Mouse (Mus musculus): ENCODE data around the gene Fam216a. TPM values are rescaled to one million over a fixed set of nuclear protein-coding genes. Genes with fewer than 3 reads are reported as not detected.

Fam216a gene
- polyA plus RNA-seq, 1 experiment from 2014 or later, result 63.6 TPM

DNA sequence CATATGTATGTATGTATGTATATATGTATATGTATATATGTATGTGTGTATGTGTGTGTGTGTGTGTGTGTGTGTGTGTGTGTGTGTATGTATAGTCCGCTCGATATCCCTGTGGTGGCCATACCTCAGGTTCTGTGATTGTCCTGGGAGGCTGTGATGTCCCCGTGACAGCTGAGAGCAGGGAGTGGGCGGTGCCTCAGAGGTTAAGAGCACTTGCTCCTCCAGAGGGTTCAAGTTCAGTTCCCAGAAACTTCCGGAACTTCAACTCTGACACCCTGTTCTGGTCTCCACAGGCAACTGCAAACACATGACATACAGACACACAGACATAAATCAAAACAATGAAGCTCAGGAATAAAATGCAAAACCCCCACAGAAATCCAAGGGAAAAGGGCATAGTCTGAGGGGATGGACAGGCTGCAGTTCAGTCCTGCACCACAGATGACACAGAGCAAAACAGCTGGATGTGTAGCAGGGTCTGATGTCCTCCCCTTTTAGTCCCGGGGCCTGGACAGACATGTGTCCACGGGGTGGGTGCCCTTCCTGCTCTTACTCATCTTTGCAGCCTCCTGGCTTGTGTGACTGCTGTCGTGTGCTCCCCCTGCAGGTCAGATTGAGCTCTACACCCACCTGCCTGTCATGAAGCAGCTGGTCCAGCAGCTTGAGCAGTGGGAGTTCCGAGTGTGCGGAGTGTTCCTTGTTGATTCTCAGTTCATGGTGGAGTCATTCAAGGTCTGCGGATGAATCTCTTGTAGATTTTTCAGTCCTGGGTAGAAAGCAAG, 7.4 kb upstream of the Fam216a start:
- H3K27ac ChIP-seq, result no peak overlapping the region
- 50% methylated on average over 11 of the region's 11 CpGs for WGBS
- H3K4me3 ChIP-seq (replicated peaks), result no peak overlapping the region
- H3K9ac ChIP-seq, result no peak overlapping the region
- no peaks in the 10 kb centered on the region for H3K9me3 ChIP-seq (replicated peaks)
- H3K27me3 ChIP-seq, result no peaks in the 10 kb centered on the region
- ATAC-seq (replicated peaks; ENCODE audit: low FRiP score), result peak; percentile 18; the same call in 1 of the 2 replicates
- no peak overlapping the region for H3K4me2 ChIP-seq
- H3K36me3 ChIP-seq, result peaks cover 67% of the 10 kb centered on the region
- H3K4me1 ChIP-seq, result no peaks in the 10 kb centered on the region

DNA sequence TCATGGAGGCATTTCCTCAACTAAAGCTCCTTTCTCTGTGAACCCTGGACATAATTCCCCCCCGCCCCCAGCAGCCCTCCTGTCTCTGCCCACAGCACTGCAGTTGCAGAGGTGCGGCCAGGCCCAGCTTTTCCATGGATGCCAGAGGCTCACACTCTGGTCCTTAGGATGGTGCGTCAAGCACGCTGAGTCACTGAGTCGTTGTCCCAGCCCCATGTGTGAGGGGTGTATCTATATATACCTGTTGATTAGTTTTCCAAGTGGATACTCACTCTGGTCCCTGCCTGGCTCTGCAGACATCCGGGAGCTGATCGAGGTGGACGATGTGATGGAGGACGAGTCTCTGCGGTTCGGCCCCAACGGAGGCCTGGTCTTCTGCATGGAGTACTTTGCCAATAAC, 6.0 kb upstream of the Fam216a start:
- WGBS, result 96% methylated on average over 12 of the region's 12 CpGs
- Histone ChIP-seq H3K4me2 (no peak overlapping the region), H3K4me3 (replicated peaks) (no peak overlapping the region), H3K9ac (no peak overlapping the region), H3K9me3 (replicated peaks) (no peaks in the 10 kb centered on the region), H3K4me1 (peaks cover 5% of the 10 kb centered on the region), H3K36me3 (peaks cover 70% of the 10 kb centered on the region), H3K27ac (no peak overlapping the region), H3K27me3 (no peaks in the 10 kb centered on the region)
- ATAC-seq (replicated peaks; ENCODE audit: low FRiP score), result no peak

DNA sequence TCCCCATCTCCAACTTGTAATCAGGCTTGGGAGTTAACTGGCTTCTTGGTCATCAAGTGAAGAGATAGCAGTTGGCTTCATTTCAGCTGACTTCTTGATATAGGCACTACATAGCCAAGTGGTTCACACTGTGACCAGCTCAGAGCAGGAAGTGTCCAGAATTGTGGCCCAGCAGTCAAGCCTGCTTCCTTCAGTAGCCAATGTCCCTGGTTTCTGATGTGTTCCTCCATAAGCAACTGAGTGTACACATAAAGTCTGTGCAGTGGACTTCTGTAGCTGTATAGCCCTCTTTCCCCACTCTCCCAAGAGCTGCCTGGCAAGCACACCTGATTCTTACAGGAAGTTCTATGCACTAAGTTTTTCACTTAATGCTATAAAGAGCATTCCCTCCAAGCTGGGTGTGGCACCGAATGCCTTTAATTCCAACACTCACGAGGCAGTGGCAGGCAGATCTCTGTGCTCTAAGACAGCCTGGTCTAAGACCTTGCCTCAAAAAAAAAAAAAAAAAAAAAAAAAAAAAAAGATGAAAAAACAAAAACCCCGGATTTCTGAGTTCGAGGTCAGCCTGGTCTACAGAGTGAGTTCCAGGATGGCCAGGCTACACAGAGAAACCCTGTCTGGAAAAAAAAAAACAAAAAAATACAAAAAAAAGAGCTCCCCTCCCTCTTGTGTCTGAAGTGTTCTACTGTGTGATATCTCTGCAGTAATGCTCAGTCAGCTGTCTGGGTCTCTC, 5.1 kb upstream of the Fam216a start:
- H3K27ac ChIP-seq, result no peak overlapping the region
- ATAC-seq (replicated peaks; ENCODE audit: low FRiP score), result no peak
- peaks cover 63% of the 10 kb centered on the region for H3K36me3 ChIP-seq
- H3K9ac ChIP-seq, result no peak overlapping the region
- H3K4me1 ChIP-seq, result peaks cover 9% of the 10 kb centered on the region
- WGBS, result 90% methylated on average over 4 of the region's 4 CpGs
- no peak overlapping the region for H3K4me3 ChIP-seq (replicated peaks)
- no peak overlapping the region for H3K4me2 ChIP-seq
- no peaks in the 10 kb centered on the region for H3K27me3 ChIP-seq
- no peaks in the 10 kb centered on the region for H3K9me3 ChIP-seq (replicated peaks)

DNA sequence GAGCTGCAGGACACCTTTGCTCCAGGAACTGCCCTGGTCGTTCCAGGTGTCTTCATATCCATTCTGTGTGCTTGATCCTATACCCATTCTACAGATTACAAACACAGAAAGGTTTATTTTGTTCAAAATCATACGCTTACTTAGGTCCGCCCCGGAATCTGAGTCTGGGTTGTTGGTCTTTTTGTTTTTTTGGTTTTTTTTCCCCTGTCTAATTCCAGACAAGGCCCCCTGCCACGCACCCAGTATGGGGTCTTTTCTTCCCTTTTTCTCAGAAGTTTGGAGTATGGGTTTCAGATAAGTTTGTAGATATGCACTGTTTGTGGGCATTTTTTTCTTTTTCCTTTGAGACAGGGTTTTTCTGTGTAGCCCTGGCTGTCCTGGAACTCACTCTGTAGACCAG, 714 bp upstream of the Fam216a start:
- WGBS, result 10% methylated on average over 5 of the region's 5 CpGs
- Histone ChIP-seq H3K27ac (peak overlapping the region; percentile 98), H3K9me3 (replicated peaks) (no peaks in the 10 kb centered on the region), H3K4me2 (peak overlapping the region; percentile 77), H3K27me3 (no peaks in the 10 kb centered on the region), H3K4me3 (replicated peaks) (peak overlapping the region; percentile 78), H3K36me3 (peaks cover 48% of the 10 kb centered on the region), H3K4me1 (peaks cover 11% of the 10 kb centered on the region), H3K9ac (peak overlapping the region; percentile 87)
- ATAC-seq (replicated peaks; ENCODE audit: low FRiP score), result no peak

DNA sequence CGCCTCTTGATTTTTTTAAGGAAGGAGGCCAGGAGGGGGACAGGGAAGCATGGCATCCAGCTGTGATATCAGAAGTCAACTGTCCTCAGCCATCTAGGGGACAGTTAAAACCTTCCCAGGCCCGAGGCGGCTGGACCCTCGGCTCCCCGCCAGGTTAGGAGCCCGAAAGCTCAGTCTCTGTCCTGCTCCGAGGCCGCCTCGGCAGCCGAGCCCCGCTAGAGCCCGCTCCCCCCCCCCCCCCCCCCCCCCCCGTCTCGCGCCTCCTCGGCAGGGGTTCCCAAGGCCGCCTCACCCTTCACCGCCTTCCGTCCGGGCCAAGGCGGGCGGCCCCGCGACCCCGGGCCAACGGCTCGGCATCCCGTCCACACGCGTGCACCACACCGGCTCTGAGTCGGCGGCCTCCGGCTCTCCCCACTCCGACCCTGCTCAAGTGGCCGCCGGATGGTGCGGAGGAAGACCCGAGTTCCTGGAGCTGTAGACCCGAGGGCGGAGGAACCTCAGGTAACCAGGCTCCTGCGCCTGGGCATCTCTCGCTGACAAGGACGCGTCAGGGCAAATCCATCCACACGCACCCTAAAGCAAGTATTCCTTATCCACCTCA, 473 bp downstream of the Fam216a start, which contains the start of gene Gpn3:
Gene Gpn3 (plus strand): TSS at position 286 of the 601 bp plus-strand sequence.
- Histone ChIP-seq H3K9ac (peak within 1 kb of the TSS; percentile 87), H3K36me3 (peaks cover 53% of the 10 kb centered on the region), H3K27me3 (no peaks in the 10 kb centered on the region), H3K4me2 (peak within 1 kb of the TSS; percentile 77), H3K27ac (peak within 1 kb of the TSS; percentile 98), H3K4me1 (peaks cover 11% of the 10 kb centered on the region), H3K9me3 (replicated peaks) (no peaks in the 10 kb centered on the region), H3K4me3 (replicated peaks) (peak within 1 kb of the TSS; percentile 78)
- 2% methylated on average over 30 of the region's 46 CpGs for WGBS
- peak; percentile 87 for ATAC-seq (replicated peaks; ENCODE audit: low FRiP score)

DNA sequence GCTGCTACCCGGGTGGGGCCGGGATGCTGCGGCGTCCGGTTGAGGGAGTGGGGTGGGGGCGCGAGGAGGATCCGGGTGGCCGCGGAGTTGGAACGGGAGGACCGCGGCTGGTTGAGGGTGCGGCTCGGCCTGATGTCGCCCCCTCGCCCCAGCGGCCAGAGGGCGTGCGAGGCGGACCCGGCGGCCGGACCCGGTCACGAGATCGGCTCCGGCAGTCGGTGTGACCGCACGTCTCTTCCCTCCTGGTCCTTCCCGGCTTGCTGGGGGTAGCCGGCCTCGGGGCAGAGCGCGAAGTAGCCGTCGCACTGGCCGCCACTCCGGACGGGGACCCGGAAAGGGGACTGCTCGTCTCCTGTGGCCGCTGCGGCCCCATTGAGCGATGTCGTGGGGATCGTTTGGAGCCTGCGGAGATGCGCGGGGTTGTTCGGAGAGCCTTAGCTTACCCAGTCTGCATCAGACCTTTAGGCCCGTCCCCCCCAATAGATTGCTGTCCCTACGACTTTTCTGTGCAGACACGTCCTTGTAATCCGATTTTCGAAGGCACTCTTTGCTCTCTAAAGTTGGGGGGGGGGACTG, 17.6 kb downstream of the Fam216a start:
- Histone ChIP-seq H3K9me3 (replicated peaks) (no peaks in the 10 kb centered on the region), H3K4me1 (peaks cover 14% of the 10 kb centered on the region), H3K36me3 (peaks cover 10% of the 10 kb centered on the region; the same call in 1 of the 2 replicates), H3K27ac (peak overlapping the region; percentile 76), H3K9ac (peak overlapping the region; percentile 77), H3K27me3 (no peaks in the 10 kb centered on the region), H3K4me2 (peak overlapping the region; percentile 76), H3K4me3 (replicated peaks) (peak overlapping the region; percentile 74)
- under 1% methylated on average over 50 of the region's 57 CpGs for WGBS
- ATAC-seq (replicated peaks; ENCODE audit: low FRiP score), result peak; percentile 89

DNA sequence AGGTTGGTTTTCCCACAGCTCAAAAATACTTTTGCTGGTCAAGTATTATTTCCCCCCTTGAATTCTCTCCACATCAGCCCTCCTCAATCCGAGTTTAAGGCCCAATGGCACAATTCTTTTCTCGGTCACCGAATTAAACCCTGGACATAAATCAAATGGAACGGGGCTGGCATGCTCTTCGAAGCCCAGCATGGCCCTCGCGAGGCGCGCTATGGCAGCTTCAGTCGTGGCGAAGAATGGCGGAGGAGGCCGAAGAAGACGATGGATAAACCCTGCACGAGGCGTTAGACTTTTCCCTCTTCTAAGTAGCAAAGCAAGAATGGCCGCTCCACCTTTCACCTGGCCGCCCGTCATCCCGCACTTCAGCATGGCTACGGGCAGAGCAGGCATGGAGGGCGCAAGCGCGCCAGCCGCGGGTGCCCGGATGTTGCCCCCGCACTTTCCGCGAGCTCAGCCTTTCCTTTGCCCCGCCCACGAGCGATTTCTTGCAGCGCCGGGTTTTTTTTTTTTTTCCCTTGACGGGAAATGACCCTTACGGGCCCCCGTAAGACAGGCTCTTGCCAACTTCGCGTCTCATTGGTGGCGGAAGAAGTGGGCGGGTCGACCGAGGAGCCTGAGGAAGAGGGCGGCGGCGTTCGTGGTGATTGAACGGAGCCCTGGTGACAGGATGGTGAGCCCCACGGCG, 18.2 kb downstream of the Fam216a start, which contains the start of the genes Rad9b and Vps29:
Gene Rad9b (minus strand): TSS at position 427 of the 685 bp plus-strand sequence.
Gene Vps29 (plus strand): TSS at position 563 of the 685 bp plus-strand sequence.
- Histone ChIP-seq H3K9ac (peak within 1 kb of the TSS; percentile 77), H3K27me3 (no peaks in the 10 kb centered on the region), H3K9me3 (replicated peaks) (no peaks in the 10 kb centered on the region), H3K36me3 (peaks cover 7% of the 10 kb centered on the region; the same call in 1 of the 2 replicates), H3K4me2 (peak within 1 kb of the TSS; percentile 83), H3K27ac (peak within 1 kb of the TSS; percentile 82), H3K4me3 (replicated peaks) (peak within 1 kb of the TSS; percentile 74), H3K4me1 (peaks cover 14% of the 10 kb centered on the region)
- under 1% methylated on average over 51 of the region's 51 CpGs for WGBS
- ATAC-seq (replicated peaks; ENCODE audit: low FRiP score), result peak; percentile 93

DNA sequence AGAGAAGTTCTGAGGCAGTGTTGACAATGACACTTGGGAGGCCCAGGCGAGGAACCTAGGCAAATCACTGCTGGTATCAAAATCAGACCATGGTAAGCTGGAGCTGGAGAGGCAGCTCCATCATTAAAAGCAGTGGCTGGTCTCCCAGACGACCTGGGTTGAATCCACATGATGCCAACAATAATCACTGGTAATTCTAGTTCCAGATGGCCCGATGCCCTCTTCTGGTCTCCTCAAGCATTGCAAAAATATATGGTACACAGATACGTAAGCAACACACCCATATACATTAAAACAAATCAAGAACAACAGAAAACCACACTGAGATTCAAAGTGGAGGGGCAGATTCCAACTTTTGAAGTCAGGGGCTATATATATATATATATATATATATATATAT, 26.4 kb downstream of the Fam216a start:
- 77% methylated on average over 4 of the region's 4 CpGs for WGBS
- ATAC-seq (replicated peaks; ENCODE audit: low FRiP score), result no peak

DNA sequence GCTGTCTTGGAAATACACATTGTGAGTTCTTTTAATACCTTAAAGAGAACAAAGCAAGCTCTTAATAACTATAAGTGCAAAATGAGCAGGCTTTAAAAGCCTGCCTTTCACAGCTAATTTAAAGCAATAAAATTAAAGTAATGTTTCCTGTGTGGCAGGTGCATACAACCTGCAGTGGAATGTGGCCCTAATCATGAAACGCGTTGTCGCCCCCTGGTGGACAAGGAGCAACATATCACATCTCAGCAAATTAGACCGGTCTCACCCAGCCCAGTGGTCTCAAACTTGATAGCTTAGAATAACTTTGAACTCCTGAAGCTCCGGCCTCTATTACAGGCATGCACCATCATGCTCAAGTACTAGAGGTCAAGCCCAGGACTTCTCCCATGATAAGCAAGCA, 27.9 kb downstream of the Fam216a start:
- no peak overlapping the region for H3K9ac ChIP-seq
- no peaks in the 10 kb centered on the region for H3K27me3 ChIP-seq
- H3K9me3 ChIP-seq (replicated peaks), result no peaks in the 10 kb centered on the region
- H3K36me3 ChIP-seq, result no peaks in the 10 kb centered on the region
- H3K4me2 ChIP-seq, result no peak overlapping the region
- 7% methylated on average over 5 of the region's 5 CpGs for WGBS
- no peak for ATAC-seq (replicated peaks; ENCODE audit: low FRiP score)
- H3K4me3 ChIP-seq (replicated peaks), result no peak overlapping the region
- H3K27ac ChIP-seq, result no peak overlapping the region
- no peaks in the 10 kb centered on the region for H3K4me1 ChIP-seq

More for the DNA sequence above, 26.4 kb downstream of the Fam216a start:
- Histone ChIP-seq H3K9ac (no peak overlapping the region), H3K9me3 (replicated peaks) (no peaks in the 10 kb centered on the region), H3K4me1 (no peaks in the 10 kb centered on the region), H3K27ac (no peak overlapping the region), H3K4me2 (no peak overlapping the region), H3K27me3 (no peaks in the 10 kb centered on the region), H3K4me3 (replicated peaks) (no peak overlapping the region), H3K36me3 (no peaks in the 10 kb centered on the region)

DNA sequence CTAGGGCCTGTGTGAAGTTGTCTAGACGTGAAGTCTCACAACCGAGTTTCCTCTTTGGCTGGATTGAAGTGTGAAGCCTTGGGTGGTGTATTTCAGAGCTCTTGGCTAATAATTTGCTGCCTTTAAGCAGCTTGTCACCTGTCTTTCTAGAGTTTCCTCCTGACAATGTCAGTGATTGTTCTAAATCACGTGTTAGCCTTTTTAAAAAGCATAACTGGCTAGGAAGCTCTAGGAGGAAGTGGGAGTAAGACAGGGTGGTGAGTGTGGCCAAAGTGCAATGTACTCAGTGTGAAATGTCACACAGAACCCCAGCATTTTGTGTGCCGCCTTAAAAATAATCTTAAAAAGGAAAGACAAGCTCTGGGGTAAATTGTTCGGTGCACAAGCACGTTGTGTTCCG, 28.4 kb downstream of the Fam216a start:
- no peak overlapping the region for H3K9ac ChIP-seq
- H3K27ac ChIP-seq, result no peak overlapping the region
- H3K4me1 ChIP-seq, result no peaks in the 10 kb centered on the region
- H3K9me3 ChIP-seq (replicated peaks), result no peaks in the 10 kb centered on the region
- H3K4me2 ChIP-seq, result no peak overlapping the region
- 56% methylated on average over 7 of the region's 7 CpGs for WGBS
- H3K36me3 ChIP-seq, result no peaks in the 10 kb centered on the region
- no peak overlapping the region for H3K4me3 ChIP-seq (replicated peaks)
- no peaks in the 10 kb centered on the region for H3K27me3 ChIP-seq
- ATAC-seq (replicated peaks; ENCODE audit: low FRiP score), result no peak

DNA sequence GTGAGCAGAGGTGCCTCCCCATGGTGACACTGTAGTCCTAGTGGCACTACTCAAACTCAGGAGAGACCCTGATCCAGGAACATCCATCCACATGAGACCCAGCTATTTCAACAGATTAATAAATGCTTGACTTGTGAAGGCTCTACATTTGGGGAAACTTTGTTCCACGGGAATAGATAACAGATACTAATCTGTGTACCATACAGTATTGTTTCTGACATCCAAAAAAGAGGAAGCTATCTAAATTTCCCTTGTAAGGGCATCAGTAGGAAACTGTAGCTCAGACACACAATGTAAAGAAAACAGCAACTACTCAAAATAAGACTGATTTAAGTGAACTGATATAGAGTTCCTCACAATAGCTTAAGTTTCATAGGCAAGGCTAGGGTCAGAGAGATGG, 29.3 kb downstream of the Fam216a start:
- H3K9me3 ChIP-seq (replicated peaks), result no peaks in the 10 kb centered on the region
- H3K4me2 ChIP-seq, result no peak overlapping the region
- WGBS, result 84% methylated on average over 1 of the region's 1 CpGs
- H3K4me3 ChIP-seq (replicated peaks), result no peak overlapping the region
- no peaks in the 10 kb centered on the region for H3K36me3 ChIP-seq
- no peak overlapping the region for H3K9ac ChIP-seq
- H3K27me3 ChIP-seq, result no peaks in the 10 kb centered on the region
- no peak overlapping the region for H3K27ac ChIP-seq
- no peak for ATAC-seq (replicated peaks; ENCODE audit: low FRiP score)
- H3K4me1 ChIP-seq, result no peaks in the 10 kb centered on the region
